Mouse (Mus musculus) CH12F3 (cell line): ENCODE data around the gene Trappc10.

Source experiments
- in situ Hi-C: fragments of 300-500 bp; cut with MboI; formaldehyde crosslinking; loops from 2 replicates; pipeline ENCODE4 v1.14.3; 2020; ENCODE audit warnings: low sequenced_read_pairs

Trappc10 gene

GRCm38 (mm10) chr10:78163923-78164322 is 80.5 kb downstream of the Trappc10 start:
- in situ Hi-C loops, result no loop called here

- in situ Hi-C loops, result no loop called here
These were observed 81.2 kb downstream of the Trappc10 start for GRCm38 (mm10) chr10:78163241-78163640.

- in situ Hi-C loops, result no loop called here
These were observed 81.8 kb downstream of the Trappc10 start for GRCm38 (mm10) chr10:78162646-78163045.

GRCm38 (mm10) chr10:78161096-78161495 is 83.3 kb downstream of the Trappc10 start:
- in situ Hi-C loops, result no loop called here

- in situ Hi-C loops, result no loop called here
These were observed 83.9 kb downstream of the Trappc10 start for GRCm38 (mm10) chr10:78160369-78161095.

GRCm38 (mm10) chr10:78159906-78160305 is 84.5 kb downstream of the Trappc10 start:
- in situ Hi-C loops, result no loop called here

- in situ Hi-C loops, result no loop called here
These were observed 85.1 kb downstream of the Trappc10 start for GRCm38 (mm10) chr10:78159252-78159878.

GRCm38 (mm10) chr10:78158041-78158440 is 86.4 kb downstream of the Trappc10 start:
- in situ Hi-C loops, result no loop called here

- in situ Hi-C loops, result no loop called here
These were observed 87.5 kb downstream of the Trappc10 start for GRCm38 (mm10) chr10:78156926-78157325.

- in situ Hi-C loops, result no loop called here
These were observed 95.3 kb downstream of the Trappc10 start for GRCm38 (mm10) chr10:78148834-78149766.

- in situ Hi-C loops, result no loop called here
These were observed 96.5 kb downstream of the Trappc10 start for GRCm38 (mm10) chr10:78147908-78148441.

- in situ Hi-C loops, result no loop called here
These were observed 100.5 kb downstream of the Trappc10 start for GRCm38 (mm10) chr10:78143727-78144505.

GRCm38 (mm10) chr10:78140843-78141242 is 103.6 kb downstream of the Trappc10 start:
- in situ Hi-C loops, result no loop called here

GRCm38 (mm10) chr10:78140251-78140600 is 104.2 kb downstream of the Trappc10 start:
- in situ Hi-C loops, result no loop called here

GRCm38 (mm10) chr10:78139572-78140250 is 104.7 kb downstream of the Trappc10 start:
- in situ Hi-C loops, result no loop called here

GRCm38 (mm10) chr10:78138812-78139523 is 105.5 kb downstream of the Trappc10 start:
- in situ Hi-C loops, result no loop called here

- in situ Hi-C loops, result no loop called here
These were observed 107.2 kb downstream of the Trappc10 start for GRCm38 (mm10) chr10:78137191-78137590.
